Mouse (Mus musculus) heart, adult 2 months (tissue): ENCODE results near the gene Gm853. TPM values are rescaled to one million over a fixed set of nuclear protein-coding genes. Genes with fewer than 3 reads are reported as not detected.

Experiments used
- DNase-seq, 2 experiments: peaks; one replicate each; pipeline ENCODE4 v3.0.0; 2021
- H3K27ac ChIP-seq: fragments of 200-600 bp; 2 replicates; pipeline ENCODE4 v1.8.1; 2022
- H3K27me3 ChIP-seq: fragments of 200-500 bp; 2 replicates; pipeline ENCODE4 v1.6.1; 2012; ENCODE audit warnings: mild to moderate bottlenecking, low read length, inconsistent platforms, mixed read lengths; ENCODE audit not compliant: control insufficient read depth, insufficient read depth
- H3K36me3 ChIP-seq: fragments of 200-500 bp; 2 replicates; pipeline ENCODE4 v1.6.1; 2012; ENCODE audit warnings: low read length, inconsistent platforms; ENCODE audit not compliant: control insufficient read depth, insufficient read depth
- H3K4me1 ChIP-seq: fragments of 200-500 bp; 2 replicates; pipeline ENCODE4 v1.6.1; 2011; ENCODE audit warnings: low read length; ENCODE audit not compliant: control insufficient read depth, insufficient read depth
- H3K4me3 ChIP-seq: fragments of 200-600 bp; 2 replicates; pipeline ENCODE4 v1.8.1; 2022
- H3K79me2 ChIP-seq: fragments of 200-500 bp; replicated peaks from 2 replicates; pipeline ENCODE4 v1.6.1; 2012; ENCODE audit warnings: mild to moderate bottlenecking, inconsistent platforms, low read length, moderate library complexity, mixed read lengths; ENCODE audit not compliant: control insufficient read depth, insufficient read depth
- H3K9ac ChIP-seq: fragments of 200-500 bp; 2 replicates; pipeline ENCODE4 v1.6.1; 2012; ENCODE audit warnings: low read depth, mild to moderate bottlenecking, control low read depth, inconsistent platforms, low read length, mixed read lengths
- CTCF ChIP-seq: fragments of 200-600 bp; IDR thresholded peaks from 2 replicates; pipeline ENCODE4 v1.8.1; 2022; ENCODE audit warnings: antibody characterized with exemption, mild to moderate bottlenecking, moderate library complexity
- EP300 ChIP-seq: fragments of 200-500 bp; IDR thresholded peaks from 2 replicates; pipeline ENCODE4 v1.6.1; 2011; ENCODE audit warnings: low read depth, low read length, control low read depth; ENCODE audit not compliant: insufficient read depth
- POLR2A ChIP-seq: fragments of 200-500 bp; IDR thresholded peaks from 2 replicates; pipeline ENCODE4 v1.6.1; 2011; ENCODE audit warnings: mild to moderate bottlenecking, low read depth, low read length, control low read depth; ENCODE audit not compliant: insufficient read depth
- WGBS: fragments of 180-500 bp; shearing (Covaris S2); methylation state at CpG from one replicate; pipeline ENCODE4 v1.1.7; 2018; 5-methylcytosine and 5-hydroxymethylcytosine counted together
- intact Hi-C: fragments of 180-260 bp; cut with DNase I; formaldehyde crosslinking; loops from one replicate; pipeline ENCODE4 v1.15.1; 2025
- polyA plus RNA-seq: library from polyadenylated mRNA; depleted of rRNA; stranded (reverse); fragments of >200 nt; gene quantifications from 2 replicates; pipeline ENCODE4 v1.2.3, GENCODE M21; 2012
- total RNA-seq, 2 experiments: library from RNA; stranded (reverse); gene quantifications; 2 replicates each; pipeline ENCODE4 v1.2.3; 2021

Gene Gm853
- total and polyA plus RNA-seq, 3 experiments, result not detected

GRCm38 (mm10) chr4:130176156-130176720 is 46.0 kb downstream of the Gm853 start:
- WGBS, result 54% methylated on average over 5 of the region's 5 CpGs
- Histone ChIP-seq H3K27me3 (no peaks in the 10 kb centered on the region), H3K27ac (no peak overlapping the region), H3K4me3 (no peak overlapping the region), H3K9ac (no peak overlapping the region), H3K4me1 (peaks cover 18% of the 10 kb centered on the region), H3K36me3 (no peaks in the 10 kb centered on the region), H3K79me2 (no peaks in the 10 kb centered on the region)
- TF ChIP-seq EP300 (no peak), CTCF (no peak), POLR2A (no peak)
- DNase-seq, result no peak
- intact Hi-C loops, result no loop called here

GRCm38 (mm10) chr4:130175072-130175711 is 47.0 kb downstream of the Gm853 start, which contains the start of gene Tinagl1:
Tinagl1 (minus strand) TSS chr4:130175122.
- peak within 1 kb of the TSS; percentile 55 for H3K4me3 ChIP-seq
- TF ChIP-seq EP300, result no peak
- no peak for TF ChIP-seq CTCF
- no peak for TF ChIP-seq POLR2A
- intact Hi-C loops, result loop anchor here (1.0 kb wide), 1 partner anchor 12 kb away; no protein-coding TSS in a partner anchor
- peak; percentile 68 to 69 for DNase-seq
- peak within 1 kb of the TSS; percentile 70 for H3K27ac ChIP-seq
- H3K4me1 ChIP-seq, result peaks cover 23% of the 10 kb centered on the region
- 12% methylated on average over 14 of the region's 14 CpGs for WGBS
- H3K9ac ChIP-seq, result peak within 1 kb of the TSS; percentile 84
- no peaks in the 10 kb centered on the region for H3K27me3 ChIP-seq
- no peaks in the 10 kb centered on the region for H3K36me3 ChIP-seq
- no peaks in the 10 kb centered on the region for H3K79me2 ChIP-seq

GRCm38 (mm10) chr4:130174335-130175031 is 47.7 kb downstream of the Gm853 start:
- Histone ChIP-seq H3K79me2 (no peaks in the 10 kb centered on the region), H3K36me3 (no peaks in the 10 kb centered on the region), H3K9ac (peak overlapping the region; percentile 84), H3K4me3 (peak overlapping the region; percentile 55), H3K27ac (peak overlapping the region; percentile 70), H3K4me1 (peaks cover 25% of the 10 kb centered on the region), H3K27me3 (no peaks in the 10 kb centered on the region)
- intact Hi-C loops, result loop anchor here (1.0 kb wide), 1 partner anchor 11 kb away; no protein-coding TSS in a partner anchor
- TF ChIP-seq EP300 (peak; percentile 48; the same call in 1 of the 2 replicates), CTCF (no peak), POLR2A (peak; percentile 88)
- peak; percentile 84 to 85 for DNase-seq
- 6% methylated on average over 24 of the region's 25 CpGs for WGBS

- no peaks in the 10 kb centered on the region for H3K27me3 ChIP-seq
- H3K79me2 ChIP-seq, result no peaks in the 10 kb centered on the region
- peak overlapping the region; percentile 55 for H3K4me3 ChIP-seq
- WGBS, result 31% methylated on average over 19 of the region's 19 CpGs
- no peaks in the 10 kb centered on the region for H3K36me3 ChIP-seq
- peaks cover 29% of the 10 kb centered on the region for H3K4me1 ChIP-seq
- peak overlapping the region; percentile 84 for H3K9ac ChIP-seq
- H3K27ac ChIP-seq, result peak overlapping the region; percentile 70
- no peak for TF ChIP-seq POLR2A
- TF ChIP-seq CTCF, result no peak
- no peak for TF ChIP-seq EP300
- intact Hi-C loops, result no loop called here
- peak; percentile 52 to 56 for DNase-seq
Measured at GRCm38 (mm10) chr4:130173911-130174311, 48.3 kb downstream of the Gm853 start.

- Histone ChIP-seq H3K27me3 (no peaks in the 10 kb centered on the region), H3K4me1 (peaks cover 32% of the 10 kb centered on the region), H3K36me3 (no peaks in the 10 kb centered on the region; the same call in 1 of the 2 replicates), H3K9ac (peak overlapping the region; percentile 84), H3K79me2 (no peaks in the 10 kb centered on the region), H3K4me3 (peak overlapping the region; percentile 55), H3K27ac (peak overlapping the region; percentile 70)
- 45% methylated on average over 11 of the region's 11 CpGs for WGBS
- peak; percentile 25 to 44 for DNase-seq
- TF ChIP-seq EP300 (no peak), POLR2A (no peak), CTCF (no peak)
- intact Hi-C loops, result no loop called here
Measured at GRCm38 (mm10) chr4:130173060-130173822, 49.0 kb downstream of the Gm853 start.
